Mouse (Mus musculus): ENCODE results near the gene Vps26c. TPM values are rescaled to one million over a fixed set of nuclear protein-coding genes. Genes with fewer than 3 reads are reported as not detected.

The Vps26c gene
- polyA plus RNA-seq (2012; ENCODE audit: insufficient read depth, low replicate concordance): 2.8 and 3.1 TPM in 2 replicates

- no peak for TF ChIP-seq GATA1 (IDR thresholded peaks at IDR 0.05; ENCODE audit: borderline replicate concordance, low read length)
- TF ChIP-seq FLI1 (IDR thresholded peaks at IDR 0.05; ENCODE audit: low read length): peak; percentile 88
- Histone ChIP-seq H3K4me1 (peaks cover 68% of the 10 kb centered on the region), H3K9me3 (no peaks in the 10 kb centered on the region), H3K27me3 (replicated peaks) (no peaks in the 10 kb centered on the region), H3K36me3 (replicated peaks; ENCODE audit: low read length) (peaks cover 31% of the 10 kb centered on the region), H3K4me3 (replicated peaks) (peak within 1 kb of the TSS; percentile 96)
Measured at GRCm38 (mm10) chr16:94526344-94527151, at the start of gene Vps26c. TSS of gene Vps26c (minus strand) at chr16:94526830.

GRCm38 (mm10) chr16:94575757-94576156, 49.1 kb upstream of the Vps26c start:
- Histone ChIP-seq H3K36me3 (replicated peaks; ENCODE audit: low read length) (peaks cover 37% of the 10 kb centered on the region), H3K27me3 (replicated peaks) (no peaks in the 10 kb centered on the region), H3K4me1 (peaks cover 90% of the 10 kb centered on the region), H3K9me3 (no peaks in the 10 kb centered on the region), H3K4me3 (replicated peaks) (peak overlapping the region; percentile 33)
- TF ChIP-seq GATA1 (IDR thresholded peaks at IDR 0.05; ENCODE audit: borderline replicate concordance, low read length) (no peak), FLI1 (IDR thresholded peaks at IDR 0.05; ENCODE audit: low read length) (no peak)

GRCm38 (mm10) chr16:94574718-94575094, 48.1 kb upstream of the Vps26c start:
- peaks cover 79% of the 10 kb centered on the region for H3K4me1 ChIP-seq
- peaks cover 35% of the 10 kb centered on the region for H3K36me3 ChIP-seq (replicated peaks; ENCODE audit: low read length)
- no peak for TF ChIP-seq GATA1 (IDR thresholded peaks at IDR 0.05; ENCODE audit: borderline replicate concordance, low read length)
- TF ChIP-seq FLI1 (IDR thresholded peaks at IDR 0.05; ENCODE audit: low read length): no peak
- H3K27me3 ChIP-seq (replicated peaks): no peaks in the 10 kb centered on the region
- H3K4me3 ChIP-seq (replicated peaks): peak overlapping the region; percentile 78
- no peaks in the 10 kb centered on the region for H3K9me3 ChIP-seq

GRCm38 (mm10) chr16:94574025-94574717, 47.5 kb upstream of the Vps26c start:
- Histone ChIP-seq H3K4me3 (replicated peaks) (peak overlapping the region; percentile 78), H3K4me1 (peaks cover 74% of the 10 kb centered on the region), H3K27me3 (replicated peaks) (no peaks in the 10 kb centered on the region), H3K9me3 (no peaks in the 10 kb centered on the region), H3K36me3 (replicated peaks; ENCODE audit: low read length) (peaks cover 31% of the 10 kb centered on the region)
- TF ChIP-seq GATA1 (IDR thresholded peaks at IDR 0.05; ENCODE audit: borderline replicate concordance, low read length) (no peak), FLI1 (IDR thresholded peaks at IDR 0.05; ENCODE audit: low read length) (no peak)

- Histone ChIP-seq H3K4me1 (peaks cover 65% of the 10 kb centered on the region), H3K4me3 (replicated peaks) (peak overlapping the region; percentile 85), H3K27me3 (replicated peaks) (no peaks in the 10 kb centered on the region), H3K9me3 (no peaks in the 10 kb centered on the region), H3K36me3 (replicated peaks; ENCODE audit: low read length) (peaks cover 25% of the 10 kb centered on the region)
- TF ChIP-seq FLI1 (IDR thresholded peaks at IDR 0.05; ENCODE audit: low read length): no peak
- no peak for TF ChIP-seq GATA1 (IDR thresholded peaks at IDR 0.05; ENCODE audit: borderline replicate concordance, low read length)
Measured at GRCm38 (mm10) chr16:94572422-94572821, 45.8 kb upstream of the Vps26c start.

GRCm38 (mm10) chr16:94571111-94571993, 44.7 kb upstream of the Vps26c start:
- TF ChIP-seq FLI1 (IDR thresholded peaks at IDR 0.05; ENCODE audit: low read length) (no peak), GATA1 (IDR thresholded peaks at IDR 0.05; ENCODE audit: borderline replicate concordance, low read length) (no peak)
- Histone ChIP-seq H3K36me3 (replicated peaks; ENCODE audit: low read length) (peaks cover 30% of the 10 kb centered on the region), H3K27me3 (replicated peaks) (no peaks in the 10 kb centered on the region), H3K4me1 (peaks cover 65% of the 10 kb centered on the region), H3K4me3 (replicated peaks) (peak overlapping the region; percentile 99), H3K9me3 (no peaks in the 10 kb centered on the region)

- no peak for TF ChIP-seq GATA1 (IDR thresholded peaks at IDR 0.05; ENCODE audit: borderline replicate concordance, low read length)
- no peak for TF ChIP-seq FLI1 (IDR thresholded peaks at IDR 0.05; ENCODE audit: low read length)
- Histone ChIP-seq H3K27me3 (replicated peaks) (no peaks in the 10 kb centered on the region), H3K4me1 (peaks cover 65% of the 10 kb centered on the region), H3K4me3 (replicated peaks) (peak overlapping the region; percentile 99), H3K36me3 (replicated peaks; ENCODE audit: low read length) (peaks cover 30% of the 10 kb centered on the region), H3K9me3 (no peaks in the 10 kb centered on the region)
Measured at GRCm38 (mm10) chr16:94570361-94571041, 43.9 kb upstream of the Vps26c start.

GRCm38 (mm10) chr16:94569229-94570176, 42.9 kb upstream of the Vps26c start, which contains the start of gene Dyrk1a:
TSS of gene Dyrk1a (plus strand) at chr16:94570010.
- TF ChIP-seq GATA1 (IDR thresholded peaks at IDR 0.05; ENCODE audit: borderline replicate concordance, low read length): no peak
- TF ChIP-seq FLI1 (IDR thresholded peaks at IDR 0.05; ENCODE audit: low read length): no peak
- peaks cover 35% of the 10 kb centered on the region for H3K36me3 ChIP-seq (replicated peaks; ENCODE audit: low read length)
- H3K4me1 ChIP-seq: peaks cover 67% of the 10 kb centered on the region
- H3K4me3 ChIP-seq (replicated peaks): peak within 1 kb of the TSS; percentile 99
- H3K27me3 ChIP-seq (replicated peaks): no peaks in the 10 kb centered on the region
- H3K9me3 ChIP-seq: no peaks in the 10 kb centered on the region
